In genomic region chr2:155072353-155073145, GRCm38 (mm10) we compare ENCODE assay signal across 9 mouse cellular contexts. TPM values are rescaled to one million over a fixed set of nuclear protein-coding genes. Genes with fewer than 3 reads are reported as not detected.
DNase-seq lines count a peak whose midpoint lies in the region; ATAC-seq and TF ChIP-seq lines count a peak whose summit lies in the region.
"Had no signal": no experiment of that assay in that cellular context is flagged by ENCODE, and none has a peak within 500 bp of the region (broad histone marks: within the 10 kb centered on the region; RNA-seq: fewer than 3 reads in every experiment).

No protein-coding gene starts in this region.

- 80% methylated on average over 8 of the region's 8 CpGs for WGBS in kidney, embryonic 15.5 days
- 88% methylated on average over 8 of the region's 8 CpGs for WGBS in hindbrain, embryonic 13.5 days
- WGBS in liver, embryonic 16.5 days (ENCODE audit: insufficient replicate concordance), result 58% methylated on average over 8 of the region's 8 CpGs

- H3K36me3 ChIP-seq in kidney, embryonic 15.5 days, result peaks cover 15% of the 10 kb centered on the region
- peaks cover 2 to 22% of the 10 kb centered on the region in 2 experiments; a peak in 3 of 4 replicates for H3K36me3 ChIP-seq in MEL (ENCODE audit: control insufficient read depth in 1 of 2, insufficient read depth in 2 of 2, low read length in 2 of 2)
- peaks cover 10% of the 10 kb centered on the region for H3K36me3 ChIP-seq in hindbrain, embryonic 13.5 days
- peaks cover 10% of the 10 kb centered on the region for H3K36me3 ChIP-seq in liver, embryonic 16.5 days (ENCODE audit: control insufficient read depth, insufficient read depth)

- no peak for TF ChIP-seq CTCF in MEL (IDR thresholded peaks at IDR 0.05 in 2 of 3, conservative IDR thresholded peaks at IDR 0.05 in 1 of 3; ENCODE audit: control insufficient read depth in 1 of 3, insufficient read depth in 1 of 3, low read depth in 2 of 3, low read length in 3 of 3, poor library complexity in 1 of 3, severe bottlenecking in 1 of 3)

- no peaks in the 10 kb centered on the region for H3K9me3 ChIP-seq in kidney, embryonic 15.5 days (replicated peaks)
- no peaks in the 10 kb centered on the region for H3K9me3 ChIP-seq in MEL (replicated peaks; ENCODE audit: insufficient read depth, low read length)
- no peaks in the 10 kb centered on the region for H3K9me3 ChIP-seq in hindbrain, embryonic 13.5 days
- no peaks in the 10 kb centered on the region for H3K9me3 ChIP-seq in liver, embryonic 16.5 days (replicated peaks; ENCODE audit: control insufficient read depth, low read length)

- no peak for ATAC-seq in kidney, embryonic 15.5 days (replicated peaks; ENCODE audit: low FRiP score)
- ATAC-seq in hindbrain, embryonic 13.5 days (ENCODE audit: low FRiP score), result no peak
- ATAC-seq in liver, embryonic 16.5 days (ENCODE audit: low read depth), result no peak
- no peak for ATAC-seq in monocyte, adult 5-6 weeks (replicated peaks; ENCODE audit: insufficient number of reproducible peaks, low FRiP score, low TSS enrichment, poor library complexity, severe bottlenecking)

- no peak for TF ChIP-seq POLR2A in MEL (IDR thresholded peaks at IDR 0.05; ENCODE audit: control insufficient read depth in 1 of 2, insufficient read depth in 1 of 2, low read depth in 1 of 2, low read length in 2 of 2, poor library complexity in 1 of 2)

- H3K4me2 ChIP-seq in kidney, embryonic 15.5 days, result peak overlapping the region; percentile 72
- peak overlapping the region; percentile 74; the same call in 1 of the 2 replicates for H3K4me2 ChIP-seq in hindbrain, embryonic 13.5 days
- peak overlapping the region; percentile 91 for H3K4me2 ChIP-seq in liver, embryonic 16.5 days (ENCODE audit: low read depth, low read length)

- no peaks in the 10 kb centered on the region for H3K27me3 ChIP-seq in kidney, embryonic 15.5 days
- no peaks in the 10 kb centered on the region for H3K27me3 ChIP-seq in MEL (ENCODE audit: control insufficient read depth in 1 of 2, insufficient read depth in 2 of 2, low read length in 2 of 2)
- H3K27me3 ChIP-seq in hindbrain, embryonic 13.5 days, result no peaks in the 10 kb centered on the region
- H3K27me3 ChIP-seq in liver, embryonic 16.5 days (ENCODE audit: control insufficient read depth, insufficient read depth, low read depth, low read length), result peaks cover 3% of the 10 kb centered on the region; the same call in 1 of the 2 replicates

- no peak for TF ChIP-seq EP300 in MEL (IDR thresholded peaks at IDR 0.05; ENCODE audit: low read depth in 1 of 2, low read length in 2 of 2)

- H3K79me2 ChIP-seq in MEL (ENCODE audit: control insufficient read depth, insufficient read depth, low read length, poor library complexity), result peaks cover 44% of the 10 kb centered on the region

- DNase-seq in kidney, postnatal 36 days, result no peak
- DNase-seq in MEL (ENCODE audit: low read depth, low spot score), result no peak
- DNase-seq in layer of hippocampus, adult 18-20 months (ENCODE audit: low spot score in 2 of 2), result no peak
- DNase-seq in layer of hippocampus, adult 11-12 months (ENCODE audit: low spot score), result no peak

- no peak for TF ChIP-seq RAD21 in MEL (IDR thresholded peaks at IDR 0.05; ENCODE audit: low read depth, low read length)

- H3K9ac ChIP-seq in kidney, embryonic 15.5 days, result no peak overlapping the region
- H3K9ac ChIP-seq in MEL (ENCODE audit: control insufficient read depth, low read depth, low read length, poor library complexity, severe bottlenecking), result peak overlapping the region; percentile 99
- H3K9ac ChIP-seq in hindbrain, embryonic 13.5 days, result 0 out of 2 replicates have a peak overlapping the region, but pooled peaks have one; percentile 88
- H3K9ac ChIP-seq in liver, embryonic 16.5 days (ENCODE audit: low read depth, low read length), result peak overlapping the region; percentile 26; the same call in 1 of the 2 replicates

- peaks cover 34% of the 10 kb centered on the region for H3K4me1 ChIP-seq in kidney, embryonic 15.5 days
- H3K4me1 ChIP-seq in MEL (ENCODE audit: control insufficient read depth in 1 of 2, insufficient read depth in 2 of 2, low read length in 2 of 2), result peaks cover 4 to 28% of the 10 kb centered on the region in 2 experiments; a peak in 3 of 4 replicates
- peaks cover 21% of the 10 kb centered on the region for H3K4me1 ChIP-seq in hindbrain, embryonic 13.5 days (replicated peaks)
- H3K4me1 ChIP-seq in liver, embryonic 16.5 days (ENCODE audit: control insufficient read depth, low read depth, low read length), result peaks cover 34% of the 10 kb centered on the region

- H3K27ac ChIP-seq in kidney, embryonic 15.5 days, result no peak overlapping the region
- no peak overlapping the region for H3K27ac ChIP-seq in MEL (ENCODE audit: control insufficient read depth, low read depth, low read length)
- H3K27ac ChIP-seq in hindbrain, embryonic 13.5 days, result no peak overlapping the region
- peak overlapping the region; percentile 2; the same call in 1 of the 2 replicates for H3K27ac ChIP-seq in liver, embryonic 16.5 days (ENCODE audit: low read length)

- H3K4me3 ChIP-seq in kidney, embryonic 15.5 days (replicated peaks), result peak overlapping the region; percentile 67
- H3K4me3 ChIP-seq in MEL (ENCODE audit: control insufficient read depth in 1 of 2, insufficient read depth in 1 of 2, low read depth in 2 of 2, low read length in 2 of 2), result peak overlapping the region in 1 of 2 experiments; percentile 81; a peak in 3 of 4 replicates
- no peak overlapping the region for H3K4me3 ChIP-seq in hindbrain, embryonic 13.5 days
- peak overlapping the region; percentile 83 for H3K4me3 ChIP-seq in liver, embryonic 16.5 days (ENCODE audit: low read depth, low read length)

TF ChIP-seq in MEL, 35 proteins besides CTCF, POLR2A, EP300 and RAD21:
- TF ChIP-seq JUND (IDR thresholded peaks at IDR 0.05; ENCODE audit: low read depth, low read length) (no peak), GATA1 (IDR thresholded peaks at IDR 0.05; ENCODE audit: low read depth, low read length) (no peak), E2F4 (IDR thresholded peaks at IDR 0.05; ENCODE audit: borderline replicate concordance, low read depth, low read length) (no peak), ZMIZ1 (IDR thresholded peaks at IDR 0.05; ENCODE audit: low read depth, low read length) (no peak)

RNA-seq across cellular contexts. Expression of gene Ahcy, which starts 1.7 kb away (rescaled TPM):
- 75.5 and 80.4 TPM in 2 replicates for polyA plus RNA-seq in kidney, embryonic 15.5 days (2015; fragmentation: Nextera tagmentation; extraction: Ambion mirVana)
- 255 and 325 TPM in 2 replicates for total RNA-seq in MEL (2012; rRNA removed)
- polyA plus RNA-seq in MEL (2012; ENCODE audit: insufficient read depth in 1 of 2, insufficient read length in 2 of 2, low read depth in 1 of 2, low replicate concordance in 2 of 2, missing spikeins in 1 of 2), result 1,000 to 10,000 TPM in 1 of 2 experiments, 100 to 1,000 TPM in 1; 364 to 5,082 TPM
- polyA plus RNA-seq in hindbrain, embryonic 13.5 days (2015; fragmentation: Nextera tagmentation; extraction: Ambion mirVana), result 36.0 and 37.1 TPM in 2 replicates
- 69.8 and 77.7 TPM in 2 replicates for polyA plus RNA-seq in liver, embryonic 16.5 days (2015; fragmentation: Nextera tagmentation; extraction: Ambion mirVana)
- 9.6 to 16.0 TPM (median 14.9 TPM) in 3 replicates for total RNA-seq in monocyte, adult 5-6 weeks (2017)
- 10 to 100 TPM; 16.2 to 17.6 TPM for total RNA-seq in layer of hippocampus, adult 18-20 months (2021)

RNA-seq across cellular contexts. Expression of gene Gm14226, which starts 54.5 kb away (rescaled TPM):
- polyA plus RNA-seq in kidney, embryonic 15.5 days (2015; fragmentation: Nextera tagmentation; extraction: Ambion mirVana), result 1.5 and 2.0 TPM in 2 replicates
- 0.08 and 0.13 TPM in 2 replicates for total RNA-seq in MEL (2012; rRNA removed)
- under 1 TPM in 1 of 2 experiments, not detected in 1; 0.07 TPM for polyA plus RNA-seq in MEL (2012; ENCODE audit: insufficient read depth in 1 of 2, insufficient read length in 2 of 2, low read depth in 1 of 2, low replicate concordance in 2 of 2, missing spikeins in 1 of 2)
- 0.16 and 0.44 TPM in 2 replicates for polyA plus RNA-seq in hindbrain, embryonic 13.5 days (2015; fragmentation: Nextera tagmentation; extraction: Ambion mirVana)
- 0.26 and 0.30 TPM in 2 replicates for polyA plus RNA-seq in liver, embryonic 16.5 days (2015; fragmentation: Nextera tagmentation; extraction: Ambion mirVana)
- total RNA-seq in monocyte, adult 5-6 weeks (2017), result not detected in 3 replicates
- total RNA-seq in layer of hippocampus, adult 18-20 months (2021), result under 1 TPM; 0.13 to 0.15 TPM
- total RNA-seq: granulocyte monocyte progenitor cell, adult 5-6 weeks had no signal
